Mouse (Mus musculus): ENCODE results near the gene Dlk1. TPM values are rescaled to one million over a fixed set of nuclear protein-coding genes. Genes with fewer than 3 reads are reported as not detected.
A peak's percentile ranks its signal among the peaks of the same experiment; 100 is the strongest.

Dlk1 gene
- polyA plus RNA-seq, 1 experiment from 2014 or later, result 477 TPM

GRCm38 (mm10) chr12:109413321-109413720 lies 39.3 kb upstream of the Dlk1 start:
- Histone ChIP-seq H3K4me1 (ENCODE audit: control insufficient read depth, insufficient read depth, low read length) (peaks cover 70% of the 10 kb centered on the region), H3K36me3 (ENCODE audit: control insufficient read depth, insufficient read depth, low read length) (no peaks in the 10 kb centered on the region), H3K9ac (replicated peaks; ENCODE audit: low read depth, low read length) (no peak overlapping the region), H3K27me3 (ENCODE audit: control insufficient read depth, insufficient read depth, low read length) (no peaks in the 10 kb centered on the region), H3K4me3 (ENCODE audit: low read depth, low read length) (no peak overlapping the region), H3K27ac (ENCODE audit: low read length) (peak overlapping the region; percentile 98), H3K9me3 (ENCODE audit: control insufficient read depth, low read depth, low read length) (no peaks in the 10 kb centered on the region), H3K4me2 (replicated peaks; ENCODE audit: low read depth, low read length) (no peak overlapping the region)
- WGBS, result 61% methylated on average over 4 of the region's 4 CpGs
- no peak for ATAC-seq (ENCODE audit: insufficient number of reproducible peaks, insufficient read depth, low FRiP score, low read depth)

GRCm38 (mm10) chr12:109416681-109417080 lies 35.9 kb upstream of the Dlk1 start:
- Histone ChIP-seq H3K9me3 (ENCODE audit: control insufficient read depth, low read depth, low read length) (no peaks in the 10 kb centered on the region), H3K4me1 (ENCODE audit: control insufficient read depth, insufficient read depth, low read length) (peaks cover 62% of the 10 kb centered on the region), H3K4me3 (ENCODE audit: low read depth, low read length) (no peak overlapping the region), H3K27me3 (ENCODE audit: control insufficient read depth, insufficient read depth, low read length) (no peaks in the 10 kb centered on the region), H3K27ac (ENCODE audit: low read length) (peak overlapping the region; percentile 99), H3K36me3 (ENCODE audit: control insufficient read depth, insufficient read depth, low read length) (no peaks in the 10 kb centered on the region), H3K4me2 (replicated peaks; ENCODE audit: low read depth, low read length) (no peak overlapping the region), H3K9ac (replicated peaks; ENCODE audit: low read depth, low read length) (no peak overlapping the region)
- WGBS, result 57% methylated on average over 5 of the region's 5 CpGs
- no peak for ATAC-seq (ENCODE audit: insufficient number of reproducible peaks, insufficient read depth, low FRiP score, low read depth)

- H3K27me3 ChIP-seq (ENCODE audit: control insufficient read depth, insufficient read depth, low read length), result no peaks in the 10 kb centered on the region
- H3K4me2 ChIP-seq (replicated peaks; ENCODE audit: low read depth, low read length), result 0 out of 2 replicates have a peak overlapping the region, but pooled peaks have one; percentile 10
- no peak overlapping the region for H3K4me3 ChIP-seq (ENCODE audit: low read depth, low read length)
- no peaks in the 10 kb centered on the region for H3K36me3 ChIP-seq (ENCODE audit: control insufficient read depth, insufficient read depth, low read length)
- ATAC-seq (ENCODE audit: insufficient number of reproducible peaks, insufficient read depth, low FRiP score, low read depth), result peak; percentile 90
- H3K9me3 ChIP-seq (ENCODE audit: control insufficient read depth, low read depth, low read length), result no peaks in the 10 kb centered on the region
- peak overlapping the region; percentile 99 for H3K27ac ChIP-seq (ENCODE audit: low read length)
- H3K9ac ChIP-seq (replicated peaks; ENCODE audit: low read depth, low read length), result no peak overlapping the region
- WGBS, result 5% methylated on average over 14 of the region's 14 CpGs
- peaks cover 55% of the 10 kb centered on the region for H3K4me1 ChIP-seq (ENCODE audit: control insufficient read depth, insufficient read depth, low read length)
Measured at GRCm38 (mm10) chr12:109417476-109418201, 35.0 kb upstream of the Dlk1 start.

- H3K36me3 ChIP-seq (ENCODE audit: control insufficient read depth, insufficient read depth, low read length), result no peaks in the 10 kb centered on the region
- H3K27ac ChIP-seq (ENCODE audit: low read length), result no peak overlapping the region
- no peak overlapping the region for H3K9ac ChIP-seq (replicated peaks; ENCODE audit: low read depth, low read length)
- H3K9me3 ChIP-seq (ENCODE audit: control insufficient read depth, low read depth, low read length), result no peaks in the 10 kb centered on the region
- peaks cover 59% of the 10 kb centered on the region for H3K4me1 ChIP-seq (ENCODE audit: control insufficient read depth, insufficient read depth, low read length)
- H3K4me3 ChIP-seq (ENCODE audit: low read depth, low read length), result no peak overlapping the region
- H3K4me2 ChIP-seq (replicated peaks; ENCODE audit: low read depth, low read length), result no peak overlapping the region
- H3K27me3 ChIP-seq (ENCODE audit: control insufficient read depth, insufficient read depth, low read length), result no peaks in the 10 kb centered on the region
- ATAC-seq (ENCODE audit: insufficient number of reproducible peaks, insufficient read depth, low FRiP score, low read depth), result no peak
- 65% methylated on average over 12 of the region's 12 CpGs for WGBS
Measured at GRCm38 (mm10) chr12:109420006-109420405, 32.6 kb upstream of the Dlk1 start.

- Histone ChIP-seq H3K27ac (ENCODE audit: low read length) (peak overlapping the region; percentile 68; the same call in 1 of the 2 replicates), H3K9ac (replicated peaks; ENCODE audit: low read depth, low read length) (no peak overlapping the region), H3K36me3 (ENCODE audit: control insufficient read depth, insufficient read depth, low read length) (no peaks in the 10 kb centered on the region), H3K9me3 (ENCODE audit: control insufficient read depth, low read depth, low read length) (no peaks in the 10 kb centered on the region), H3K4me1 (ENCODE audit: control insufficient read depth, insufficient read depth, low read length) (peaks cover 49% of the 10 kb centered on the region), H3K4me2 (replicated peaks; ENCODE audit: low read depth, low read length) (no peak overlapping the region), H3K27me3 (ENCODE audit: control insufficient read depth, insufficient read depth, low read length) (no peaks in the 10 kb centered on the region), H3K4me3 (ENCODE audit: low read depth, low read length) (no peak overlapping the region)
- peak; percentile 21; the same call in 1 of the 2 replicates for ATAC-seq (ENCODE audit: insufficient number of reproducible peaks, insufficient read depth, low FRiP score, low read depth)
- 26% methylated on average over 2 of the region's 2 CpGs for WGBS
Measured at GRCm38 (mm10) chr12:109423163-109423562, 29.5 kb upstream of the Dlk1 start.

- Histone ChIP-seq H3K9ac (replicated peaks; ENCODE audit: low read depth, low read length) (no peak overlapping the region), H3K27me3 (ENCODE audit: control insufficient read depth, insufficient read depth, low read length) (no peaks in the 10 kb centered on the region), H3K4me2 (replicated peaks; ENCODE audit: low read depth, low read length) (no peak overlapping the region), H3K36me3 (ENCODE audit: control insufficient read depth, insufficient read depth, low read length) (no peaks in the 10 kb centered on the region), H3K4me1 (ENCODE audit: control insufficient read depth, insufficient read depth, low read length) (peaks cover 42% of the 10 kb centered on the region), H3K27ac (ENCODE audit: low read length) (0 out of 2 replicates have a peak overlapping the region, but pooled peaks have one; percentile 10), H3K4me3 (ENCODE audit: low read depth, low read length) (no peak overlapping the region), H3K9me3 (ENCODE audit: control insufficient read depth, low read depth, low read length) (no peaks in the 10 kb centered on the region)
- WGBS, result 61% methylated on average over 4 of the region's 4 CpGs
- peak; percentile 73; the same call in 1 of the 2 replicates for ATAC-seq (ENCODE audit: insufficient number of reproducible peaks, insufficient read depth, low FRiP score, low read depth)
Measured at GRCm38 (mm10) chr12:109423716-109424429, 28.8 kb upstream of the Dlk1 start.

GRCm38 (mm10) chr12:109424753-109425332 lies 27.8 kb upstream of the Dlk1 start:
- H3K27me3 ChIP-seq (ENCODE audit: control insufficient read depth, insufficient read depth, low read length), result no peaks in the 10 kb centered on the region
- 0 out of 2 replicates have a peak overlapping the region, but pooled peaks have one; percentile 2 for H3K4me2 ChIP-seq (replicated peaks; ENCODE audit: low read depth, low read length)
- ATAC-seq (ENCODE audit: insufficient number of reproducible peaks, insufficient read depth, low FRiP score, low read depth), result no peak; the same call in 1 of the 2 replicates
- H3K4me3 ChIP-seq (ENCODE audit: low read depth, low read length), result no peak overlapping the region
- H3K4me1 ChIP-seq (ENCODE audit: control insufficient read depth, insufficient read depth, low read length), result peaks cover 38% of the 10 kb centered on the region
- 10% methylated on average over 20 of the region's 20 CpGs for WGBS
- H3K9me3 ChIP-seq (ENCODE audit: control insufficient read depth, low read depth, low read length), result no peaks in the 10 kb centered on the region
- peak overlapping the region; percentile 27; the same call in 1 of the 2 replicates for H3K27ac ChIP-seq (ENCODE audit: low read length)
- H3K36me3 ChIP-seq (ENCODE audit: control insufficient read depth, insufficient read depth, low read length), result no peaks in the 10 kb centered on the region
- H3K9ac ChIP-seq (replicated peaks; ENCODE audit: low read depth, low read length), result no peak overlapping the region

GRCm38 (mm10) chr12:109425982-109426381 lies 26.6 kb upstream of the Dlk1 start:
- Histone ChIP-seq H3K9ac (replicated peaks; ENCODE audit: low read depth, low read length) (no peak overlapping the region), H3K4me3 (ENCODE audit: low read depth, low read length) (no peak overlapping the region), H3K36me3 (ENCODE audit: control insufficient read depth, insufficient read depth, low read length) (no peaks in the 10 kb centered on the region), H3K4me1 (ENCODE audit: control insufficient read depth, insufficient read depth, low read length) (peaks cover 31% of the 10 kb centered on the region), H3K27ac (ENCODE audit: low read length) (peak overlapping the region; percentile 23; the same call in 1 of the 2 replicates), H3K27me3 (ENCODE audit: control insufficient read depth, insufficient read depth, low read length) (no peaks in the 10 kb centered on the region), H3K4me2 (replicated peaks; ENCODE audit: low read depth, low read length) (no peak overlapping the region), H3K9me3 (ENCODE audit: control insufficient read depth, low read depth, low read length) (no peaks in the 10 kb centered on the region)
- ATAC-seq (ENCODE audit: insufficient number of reproducible peaks, insufficient read depth, low FRiP score, low read depth), result no peak
- WGBS, result 80% methylated on average over 12 of the region's 12 CpGs

Data from stomach, embryonic 14.5 days (tissue).